Mouse (Mus musculus) gastrocnemius, postnatal 14 days (tissue): ENCODE results near the gene Rsg1. TPM values are rescaled to one million over a fixed set of nuclear protein-coding genes. Genes with fewer than 3 reads are reported as not detected.

Experiments used
- DNase-seq: peaks from one replicate; pipeline ENCODE4 v3.0.0; 2021; ENCODE audit warnings: mixed read lengths
- intact Hi-C: fragments of 180-260 bp; cut with DNase I; formaldehyde crosslinking; loops from one replicate; pipeline ENCODE4 v1.15.1; 2025; ENCODE audit warnings: low total_unique reads
- total RNA-seq, 2 experiments: library from RNA; stranded (reverse); gene quantifications; 2 replicates each; pipeline ENCODE4 v1.2.3; 2021

The Rsg1 gene
- total RNA-seq, 2 experiments from 2014 or later, result 0.21 to 0.38 TPM

GRCm38 (mm10) chr4:141268350-141268749, 54.6 kb downstream of the Rsg1 start:
- no peak for DNase-seq
- intact Hi-C loops, result loop anchor here (10.0 kb wide), 1 partner anchor 124 kb away; the partner anchor contains the start of gene Fbxo42

DNA sequence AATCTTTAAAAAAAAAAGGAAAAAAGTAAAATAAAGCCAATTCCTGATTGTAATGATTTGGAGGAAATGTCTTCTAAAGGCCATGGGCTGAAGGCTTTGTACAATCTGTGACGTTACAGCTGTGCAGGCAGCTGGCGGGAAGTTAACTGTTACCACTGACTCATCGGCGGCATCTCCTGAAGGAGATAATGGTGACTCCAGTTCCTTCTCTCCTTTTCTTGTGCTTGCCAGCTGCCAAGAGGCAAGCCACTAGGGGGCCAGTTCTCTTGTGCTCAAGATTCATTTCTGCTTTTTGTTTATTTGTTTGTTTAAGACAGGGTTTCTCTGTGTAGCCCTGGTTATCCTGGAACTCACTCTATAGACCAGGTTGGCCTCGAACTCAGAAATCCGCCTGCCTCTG, 55.3 kb downstream of the Rsg1 start:
- intact Hi-C loops, result loop anchor here (10.0 kb wide), 1 partner anchor 124 kb away; the partner anchor contains the start of gene Fbxo42
- no peak for DNase-seq

DNA sequence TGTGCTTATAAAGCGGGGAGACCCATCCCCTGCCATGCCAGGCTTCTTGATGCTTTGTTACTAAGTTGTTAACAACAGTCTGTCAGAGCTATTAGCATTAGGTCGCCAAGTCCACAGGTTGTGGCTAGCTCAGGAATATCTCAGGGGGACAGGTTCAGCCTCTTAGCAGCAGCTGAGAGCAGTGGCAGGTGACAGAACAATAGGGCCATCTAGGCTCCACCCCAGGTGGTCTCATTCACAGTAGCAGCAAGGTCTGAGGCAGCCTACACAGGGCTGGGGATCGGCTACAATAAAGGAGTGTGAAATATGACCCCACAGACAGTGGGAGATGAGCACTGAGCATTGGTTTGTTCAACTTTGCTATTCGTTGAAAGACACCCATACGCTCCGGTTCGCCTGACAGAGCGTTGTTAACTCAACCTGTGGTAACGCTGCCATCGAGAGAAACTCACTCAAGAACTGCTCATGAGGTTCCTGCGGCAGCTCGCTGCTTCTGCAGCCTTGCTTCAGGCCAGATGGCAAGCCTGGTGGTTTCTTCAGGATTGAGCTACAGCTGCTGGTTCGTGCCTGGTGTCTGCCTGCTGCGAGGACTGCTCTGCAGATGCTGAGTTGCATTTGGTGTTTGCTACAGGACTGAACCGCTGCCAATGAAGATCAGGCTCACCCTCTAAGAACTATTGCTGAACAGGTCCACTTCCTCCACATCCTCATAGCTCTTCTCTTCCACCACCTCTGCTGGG, 56.6 kb downstream of the Rsg1 start:
- intact Hi-C loops, result no loop called here
- DNase-seq, result no peak

DNA sequence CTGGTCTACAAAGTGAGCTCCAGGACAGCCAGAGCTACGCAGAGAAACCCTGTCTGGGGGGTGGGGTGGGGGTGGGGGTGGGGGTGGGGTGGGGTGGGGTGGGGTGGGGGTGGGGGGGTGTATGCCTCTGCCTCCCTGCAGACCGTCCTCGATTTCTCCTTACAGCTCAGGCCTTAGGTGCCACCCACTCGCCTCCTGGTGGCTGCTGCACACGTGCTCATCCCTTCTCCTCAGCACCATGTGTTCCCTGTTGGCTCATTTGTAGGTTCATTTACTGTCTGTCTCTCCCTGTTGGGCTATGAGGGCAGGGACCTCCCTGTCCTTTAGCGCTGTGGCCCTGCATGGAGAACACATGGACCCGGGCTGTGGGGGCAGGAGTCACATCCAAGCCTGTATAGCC, 57.5 kb downstream of the Rsg1 start:
- DNase-seq, result no peak
- intact Hi-C loops, result no loop called here

DNA sequence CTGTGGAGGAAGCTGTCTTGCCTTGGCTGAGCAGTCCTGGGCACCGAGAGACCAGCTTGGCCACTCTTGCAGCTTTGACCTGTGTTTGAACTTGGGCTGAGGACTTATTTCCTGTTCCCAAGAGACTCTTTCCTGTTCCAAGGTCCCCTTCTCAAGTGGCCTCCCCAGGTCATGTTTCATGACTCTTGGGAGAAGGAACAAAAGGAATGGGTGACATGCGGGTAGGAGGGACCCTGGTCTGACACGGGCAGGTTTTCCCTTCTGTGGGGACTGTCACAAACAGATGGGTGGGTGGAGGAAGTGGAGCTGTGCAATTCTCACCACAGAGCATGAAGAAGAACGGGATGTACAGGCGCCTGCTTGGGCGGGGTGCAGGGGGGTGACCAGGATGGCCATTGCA, 58.0 kb downstream of the Rsg1 start:
- no peak for DNase-seq
- intact Hi-C loops, result loop anchor here (2.0 kb wide), 1 partner anchor 93 kb away; no protein-coding TSS in a partner anchor

- intact Hi-C loops, result loop anchor here (2.0 kb wide), 1 partner anchor 92 kb away; no protein-coding TSS in a partner anchor
- no peak for DNase-seq
Observed at GRCm38 (mm10) chr4:141272878-141273277, 59.1 kb downstream of the Rsg1 start.

DNA sequence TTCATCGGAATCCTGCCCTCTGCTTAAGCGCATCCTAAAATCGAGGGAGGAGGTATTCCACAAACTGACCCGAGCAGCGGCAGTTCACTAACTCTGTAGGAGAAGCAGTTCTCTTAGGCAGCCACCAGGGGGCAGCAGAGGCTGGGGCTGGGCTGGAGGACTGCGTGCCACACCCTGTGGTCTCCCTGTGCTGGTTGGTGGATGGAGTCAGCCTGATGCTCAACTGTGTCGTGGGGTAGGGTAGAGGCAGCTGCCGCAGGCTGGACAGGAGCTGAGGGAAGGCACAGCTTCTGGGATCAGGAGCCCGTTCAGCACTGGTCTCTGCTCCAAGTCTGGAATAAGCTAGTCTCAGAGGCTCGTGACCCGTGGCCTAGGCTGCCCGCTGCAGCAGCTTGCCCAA, 59.5 kb downstream of the Rsg1 start:
- peak; percentile 88 for DNase-seq
- intact Hi-C loops, result loop anchor here (2.0 kb wide), 1 partner anchor 92 kb away; no protein-coding TSS in a partner anchor

- DNase-seq, result no peak
- intact Hi-C loops, result no loop called here
Observed at GRCm38 (mm10) chr4:141274485-141275341, 61.0 kb downstream of the Rsg1 start.

Other genes with a start within 250 kb of the Rsg1 start
- 10 to 100 TPM; 16.1 to 17.0 TPM for gene Atp13a2, start 227.1 kb upstream of the Rsg1 start, total RNA-seq
- gene Mfap2, start 203.5 kb upstream of the Rsg1 start, total RNA-seq, result 10 to 100 TPM; 33.9 to 47.3 TPM
- 1 to 10 TPM; 2.6 to 4.0 TPM for gene Crocc, start 153.4 kb upstream of the Rsg1 start, total RNA-seq
- gene Necap2, start 135.6 kb upstream of the Rsg1 start, total RNA-seq, result 10 to 100 TPM; 19.9 to 21.7 TPM
- not detected for gene Spata21, start 125.6 kb upstream of the Rsg1 start, total RNA-seq
- gene Szrd1, start 74.2 kb upstream of the Rsg1 start, total RNA-seq, result 100 to 1,000 TPM; 161 to 166 TPM
- gene Fbxo42, start 66.0 kb upstream of the Rsg1 start, total RNA-seq, result 10 to 100 TPM in 1 of 2 experiments, 1 to 10 TPM in 1; 9.1 to 10.8 TPM
- 1 to 10 TPM; 1.3 to 1.4 TPM for gene Arhgef19, start 25.5 kb downstream of the Rsg1 start, total RNA-seq
- gene Epha2, start 87.3 kb downstream of the Rsg1 start, total RNA-seq, result 1 to 10 TPM; 2.9 to 3.7 TPM
- under 1 TPM in 1 of 2 experiments, not detected in 1; 0.25 TPM for gene Fam131c, start 154.3 kb downstream of the Rsg1 start, total RNA-seq
- 1 to 10 TPM; 1.2 to 1.8 TPM for gene Clcnka, start 184.8 kb downstream of the Rsg1 start, total RNA-seq
- gene Clcnkb, start 202.1 kb downstream of the Rsg1 start, total RNA-seq, result under 1 TPM; 0.31 to 0.80 TPM
- 100 to 1,000 TPM; 218 to 313 TPM for gene Hspb7, start 206.8 kb downstream of the Rsg1 start, total RNA-seq
- not detected for gene Srarp, start 222.1 kb downstream of the Rsg1 start, total RNA-seq
- gene Zbtb17, start 230.7 kb downstream of the Rsg1 start, total RNA-seq, result 10 to 100 TPM; 16.2 to 16.7 TPM